Mouse (Mus musculus): ENCODE measurements at regions not wholly inside any gene's neighbourhood (a gene's known extent, or its start where the extent isn't known, plus 50 kb on each side); places are given as distances from the start of the nearest gene placed in this dataset.

GRCm38 (mm10) chr5:85954526-85954925 lies 110.9 kb downstream of the Cenpc1 start:
- DNase-seq (ENCODE audit: low read depth): no peak

- peak; percentile 71 for DNase-seq (ENCODE audit: low read depth)
These were observed 128.6 kb downstream of the Cenpc1 start for GRCm38 (mm10) chr5:85936667-85937314.

- DNase-seq (ENCODE audit: low read depth): no peak
These were observed 147.1 kb downstream of the Cenpc1 start for GRCm38 (mm10) chr5:85918288-85918687.

GRCm38 (mm10) chr5:85915000-85915399 lies 150.4 kb downstream of the Cenpc1 start:
- DNase-seq (ENCODE audit: low read depth): no peak

GRCm38 (mm10) chr5:85896452-85896851 lies 168.9 kb downstream of the Cenpc1 start:
- DNase-seq (ENCODE audit: low read depth): no peak

GRCm38 (mm10) chr5:85895814-85896213 lies 169.6 kb downstream of the Cenpc1 start:
- no peak for DNase-seq (ENCODE audit: low read depth)

- no peak for DNase-seq (ENCODE audit: low read depth)
These were observed 195.1 kb downstream of the Cenpc1 start for GRCm38 (mm10) chr5:85870311-85870710.

- DNase-seq (ENCODE audit: low read depth): no peak
These were observed 232.8 kb downstream of the Cenpc1 start for GRCm38 (mm10) chr5:85832556-85832955.

GRCm38 (mm10) chr5:85795531-85796197 lies 269.7 kb downstream of the Cenpc1 start:
- no peak for DNase-seq (ENCODE audit: low read depth)

- DNase-seq (ENCODE audit: low read depth): no peak
These were observed 272.2 kb downstream of the Cenpc1 start for GRCm38 (mm10) chr5:85793148-85793547.

- peak; percentile 61 for DNase-seq (ENCODE audit: low read depth)
These were observed 284.5 kb downstream of the Cenpc1 start for GRCm38 (mm10) chr5:85780730-85781454.

GRCm38 (mm10) chr5:85780017-85780416 lies 285.4 kb downstream of the Cenpc1 start:
- DNase-seq (ENCODE audit: low read depth): no peak

- no peak for DNase-seq (ENCODE audit: low read depth)
These were observed 286.2 kb downstream of the Cenpc1 start for GRCm38 (mm10) chr5:85779205-85779604.

GRCm38 (mm10) chr5:85772660-85773059 lies 292.7 kb downstream of the Cenpc1 start:
- DNase-seq (ENCODE audit: low read depth): no peak

GRCm38 (mm10) chr5:85772086-85772485 lies 293.3 kb downstream of the Cenpc1 start:
- DNase-seq (ENCODE audit: low read depth): peak; percentile 66

- DNase-seq (ENCODE audit: low read depth): peak; percentile 75
These were observed 298.2 kb downstream of the Cenpc1 start for GRCm38 (mm10) chr5:85767157-85767556.

GRCm38 (mm10) chr5:85756716-85757115 lies 308.7 kb downstream of the Cenpc1 start:
- DNase-seq (ENCODE audit: low read depth): no peak

GRCm38 (mm10) chr5:85754227-85754626 lies 311.2 kb downstream of the Cenpc1 start:
- no peak for DNase-seq (ENCODE audit: low read depth)

- no peak for DNase-seq (ENCODE audit: low read depth)
These were observed 312.3 kb downstream of the Cenpc1 start for GRCm38 (mm10) chr5:85753109-85753508.

- no peak for DNase-seq (ENCODE audit: low read depth)
These were observed 313.7 kb downstream of the Cenpc1 start for GRCm38 (mm10) chr5:85751649-85752048.

GRCm38 (mm10) chr5:85750893-85751292 lies 314.5 kb downstream of the Cenpc1 start:
- DNase-seq (ENCODE audit: low read depth): no peak

GRCm38 (mm10) chr5:85729613-85730012 lies 335.8 kb downstream of the Cenpc1 start:
- no peak for DNase-seq (ENCODE audit: low read depth)

- DNase-seq (ENCODE audit: low read depth): no peak
These were observed 358.0 kb downstream of the Cenpc1 start for GRCm38 (mm10) chr5:85707345-85707744.
